Mouse (Mus musculus): ENCODE data around the gene Ppp1r7.

Ppp1r7 gene

DNA sequence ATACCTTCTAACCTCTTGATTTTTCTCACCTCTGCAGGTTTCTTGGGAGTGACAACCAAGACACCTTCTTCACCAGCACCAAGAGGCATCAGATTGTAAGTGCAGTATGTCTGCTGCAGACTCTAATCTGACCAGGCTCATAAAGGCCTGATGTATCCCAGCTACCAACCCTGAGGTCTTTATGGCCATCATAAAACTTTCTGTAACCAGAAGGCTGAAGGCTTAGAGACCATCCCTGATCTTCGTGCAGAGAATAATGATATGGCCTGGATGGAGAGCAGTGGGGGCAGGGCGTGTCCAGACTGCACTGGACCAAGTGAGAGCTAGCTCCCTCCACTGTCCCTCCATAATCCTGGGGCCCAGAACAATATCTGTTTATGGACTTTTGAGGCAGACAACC is 44.5 kb downstream of the Ppp1r7 start:
- no peak for TF ChIP-seq GATA4 (IDR thresholded peaks at IDR 0.05; ENCODE audit: insufficient replicate concordance, low read length)

DNA sequence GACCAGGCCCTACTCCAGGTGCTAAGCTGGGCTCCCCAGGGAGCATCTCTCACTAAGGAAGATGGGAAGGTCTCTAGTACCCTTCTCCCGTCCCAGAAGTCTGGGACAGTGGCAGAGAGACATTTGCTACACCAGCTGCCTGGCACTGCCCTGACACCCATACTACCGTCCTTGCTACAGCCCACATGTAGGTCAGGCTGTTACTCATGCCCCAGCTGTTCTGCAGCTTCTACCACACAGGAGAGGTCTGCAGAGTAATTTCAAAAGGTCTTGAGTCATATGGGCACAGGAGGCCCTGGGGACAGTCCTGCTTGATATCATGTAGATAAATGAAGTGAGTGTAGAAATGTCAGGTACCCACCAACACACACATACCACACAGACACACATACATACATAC is 46.3 kb downstream of the Ppp1r7 start:
- no peak for TF ChIP-seq GATA4 (IDR thresholded peaks at IDR 0.05; ENCODE audit: insufficient replicate concordance, low read length)

- TF ChIP-seq GATA4 (IDR thresholded peaks at IDR 0.05; ENCODE audit: insufficient replicate concordance, low read length) = no peak
Measured at GRCm38 (mm10) chr1:93401191-93402052, 58.8 kb downstream of the Ppp1r7 start.

DNA sequence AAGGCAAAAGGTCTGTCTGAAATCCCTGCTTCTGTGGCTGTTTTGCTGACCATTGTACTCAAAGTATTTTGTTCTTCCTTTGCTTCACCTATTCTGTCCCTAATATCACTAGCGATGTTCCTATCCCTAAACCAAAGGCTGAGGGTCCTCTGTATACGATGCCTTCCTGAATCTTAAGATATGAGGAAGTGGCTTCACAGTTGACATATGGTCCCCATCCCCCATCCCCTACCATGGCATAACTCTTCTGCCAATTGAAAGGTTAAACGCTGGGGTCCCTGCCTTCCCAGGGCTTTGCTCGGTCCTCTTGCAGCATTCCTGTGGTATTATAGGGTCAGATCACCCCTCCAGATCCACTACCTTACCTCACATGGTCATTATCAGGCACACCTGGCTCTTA is 60.7 kb downstream of the Ppp1r7 start:
- TF ChIP-seq GATA4 (IDR thresholded peaks at IDR 0.05; ENCODE audit: insufficient replicate concordance, low read length) = no peak

Data from liver, adult (tissue).